Mouse (Mus musculus): ENCODE data around the gene Akap5. TPM values are rescaled to one million over a fixed set of nuclear protein-coding genes. Genes with fewer than 3 reads are reported as not detected.

The Akap5 gene
- polyA plus RNA-seq, 1 experiment from 2014 or later, result 8.5 TPM

DNA sequence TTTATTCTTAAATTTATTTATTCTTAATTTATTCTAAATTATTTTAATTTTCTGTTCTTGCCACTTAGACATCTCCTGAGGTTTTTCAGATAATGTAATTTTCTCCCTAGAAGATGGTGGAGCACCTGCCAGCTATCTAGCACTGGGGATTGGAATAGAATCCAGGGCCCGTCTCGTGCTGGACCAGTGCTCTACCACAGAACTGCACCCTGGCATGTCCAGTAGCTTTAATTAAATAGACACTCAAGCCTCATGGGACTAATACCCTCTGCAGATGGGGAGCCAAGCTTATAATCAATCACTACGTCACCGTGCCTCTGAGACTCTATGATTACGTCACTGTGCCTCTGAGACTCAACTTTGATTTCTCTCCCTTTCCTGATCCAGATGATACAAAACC, 36.2 kb upstream of the Akap5 start:
- no peak overlapping the region for H3K4me3 ChIP-seq (ENCODE audit: low read depth, low read length)
- no peaks in the 10 kb centered on the region for H3K9me3 ChIP-seq (replicated peaks; ENCODE audit: control insufficient read depth, low read length)
- WGBS (ENCODE audit: insufficient replicate concordance), result 95% methylated on average over 5 of the region's 5 CpGs
- H3K36me3 ChIP-seq (ENCODE audit: control insufficient read depth, insufficient read depth, low read length), result peaks cover 7% of the 10 kb centered on the region
- no peak for ATAC-seq (replicated peaks; ENCODE audit: insufficient number of reproducible peaks, low FRiP score, low TSS enrichment)
- no peak overlapping the region for H3K9ac ChIP-seq (ENCODE audit: low read depth, low read length)
- no peaks in the 10 kb centered on the region for H3K27me3 ChIP-seq (ENCODE audit: control insufficient read depth, insufficient read depth, low read length)
- no peaks in the 10 kb centered on the region for H3K4me1 ChIP-seq (ENCODE audit: control insufficient read depth, insufficient read depth, low read length)
- no peak overlapping the region for H3K4me2 ChIP-seq
- no peak overlapping the region for H3K27ac ChIP-seq (ENCODE audit: low read depth, low read length)

DNA sequence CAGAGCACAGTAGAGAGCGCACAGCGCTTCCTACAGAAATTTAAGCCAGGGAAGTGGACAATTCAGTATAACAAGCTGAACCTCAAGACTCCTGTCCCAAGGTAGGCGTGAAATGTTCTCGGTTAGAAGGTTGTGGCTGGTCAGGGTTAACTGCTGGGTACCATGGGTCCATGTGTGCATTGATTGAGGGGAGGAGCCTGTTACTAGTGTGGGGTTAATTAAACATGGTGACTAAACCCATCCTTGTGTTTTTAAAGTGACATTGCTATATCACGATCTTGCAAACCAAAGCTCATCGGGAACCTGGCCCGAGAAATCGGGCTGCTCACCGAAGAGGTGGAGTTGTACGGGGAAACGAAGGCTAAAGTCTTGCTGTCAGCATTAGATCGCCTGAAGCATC, 35.3 kb upstream of the Akap5 start:
- 92% methylated on average over 12 of the region's 12 CpGs for WGBS (ENCODE audit: insufficient replicate concordance)
- Histone ChIP-seq H3K27me3 (ENCODE audit: control insufficient read depth, insufficient read depth, low read length) (no peaks in the 10 kb centered on the region), H3K4me3 (ENCODE audit: low read depth, low read length) (no peak overlapping the region), H3K27ac (ENCODE audit: low read depth, low read length) (no peak overlapping the region), H3K4me2 (no peak overlapping the region), H3K4me1 (ENCODE audit: control insufficient read depth, insufficient read depth, low read length) (no peaks in the 10 kb centered on the region), H3K9me3 (replicated peaks; ENCODE audit: control insufficient read depth, low read length) (no peaks in the 10 kb centered on the region), H3K36me3 (ENCODE audit: control insufficient read depth, insufficient read depth, low read length) (peaks cover 7% of the 10 kb centered on the region), H3K9ac (ENCODE audit: low read depth, low read length) (no peak overlapping the region)
- ATAC-seq (replicated peaks; ENCODE audit: insufficient number of reproducible peaks, low FRiP score, low TSS enrichment), result no peak

DNA sequence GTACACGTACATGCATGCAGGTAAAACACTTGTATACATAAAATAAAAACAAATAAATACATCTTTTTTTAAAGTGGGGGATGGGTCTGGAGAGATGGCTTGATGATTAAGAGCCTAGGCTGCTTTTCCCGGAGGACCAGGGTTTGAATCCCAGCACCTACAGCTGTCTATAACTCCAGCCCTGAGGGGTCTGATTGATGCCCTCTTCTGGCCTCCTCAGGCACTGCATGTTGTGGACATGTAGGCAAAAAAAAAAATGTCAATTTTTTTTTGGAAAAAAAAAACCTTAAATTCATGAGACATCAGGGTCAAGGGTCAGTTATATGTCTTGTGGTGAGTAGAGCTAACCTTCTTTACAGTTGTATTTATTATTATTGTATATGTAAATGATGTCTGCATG, 34.4 kb upstream of the Akap5 start:
- ATAC-seq (replicated peaks; ENCODE audit: insufficient number of reproducible peaks, low FRiP score, low TSS enrichment), result no peak
- no peak overlapping the region for H3K27ac ChIP-seq (ENCODE audit: low read depth, low read length)
- no peaks in the 10 kb centered on the region for H3K27me3 ChIP-seq (ENCODE audit: control insufficient read depth, insufficient read depth, low read length)
- no peak overlapping the region for H3K4me3 ChIP-seq (ENCODE audit: low read depth, low read length)
- 92% methylated on average over 2 of the region's 2 CpGs for WGBS (ENCODE audit: insufficient replicate concordance)
- H3K4me1 ChIP-seq (ENCODE audit: control insufficient read depth, insufficient read depth, low read length), result no peaks in the 10 kb centered on the region
- no peak overlapping the region for H3K4me2 ChIP-seq
- peaks cover 7% of the 10 kb centered on the region for H3K36me3 ChIP-seq (ENCODE audit: control insufficient read depth, insufficient read depth, low read length)
- H3K9ac ChIP-seq (ENCODE audit: low read depth, low read length), result no peak overlapping the region
- no peaks in the 10 kb centered on the region for H3K9me3 ChIP-seq (replicated peaks; ENCODE audit: control insufficient read depth, low read length)

DNA sequence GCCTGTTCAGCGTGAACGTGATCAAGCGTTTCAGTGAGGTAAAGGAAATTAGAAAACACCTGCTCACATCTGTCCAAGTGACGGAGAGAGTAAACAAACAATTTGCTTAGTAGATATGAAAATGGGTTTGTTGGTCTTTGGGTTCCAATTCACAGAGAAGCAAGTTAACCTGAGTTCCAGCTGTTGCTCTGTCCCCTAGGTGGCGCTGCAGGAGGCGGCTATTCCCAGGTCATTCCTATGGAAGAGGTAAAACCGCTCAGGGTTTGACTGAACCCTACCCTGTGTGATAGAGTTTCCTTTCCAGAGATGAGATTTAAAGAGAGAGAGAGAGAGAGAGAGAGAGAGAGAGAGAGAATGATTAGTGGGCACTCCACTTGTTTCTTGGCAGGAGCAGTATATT, 31.5 kb upstream of the Akap5 start:
- Histone ChIP-seq H3K4me1 (ENCODE audit: control insufficient read depth, insufficient read depth, low read length) (no peaks in the 10 kb centered on the region), H3K9ac (ENCODE audit: low read depth, low read length) (no peak overlapping the region), H3K27me3 (ENCODE audit: control insufficient read depth, insufficient read depth, low read length) (no peaks in the 10 kb centered on the region), H3K4me3 (ENCODE audit: low read depth, low read length) (no peak overlapping the region), H3K27ac (ENCODE audit: low read depth, low read length) (no peak overlapping the region), H3K9me3 (replicated peaks; ENCODE audit: control insufficient read depth, low read length) (no peaks in the 10 kb centered on the region), H3K36me3 (ENCODE audit: control insufficient read depth, insufficient read depth, low read length) (peaks cover 10% of the 10 kb centered on the region), H3K4me2 (no peak overlapping the region)
- ATAC-seq (replicated peaks; ENCODE audit: insufficient number of reproducible peaks, low FRiP score, low TSS enrichment), result no peak
- 50% methylated on average over 7 of the region's 7 CpGs for WGBS (ENCODE audit: insufficient replicate concordance)

DNA sequence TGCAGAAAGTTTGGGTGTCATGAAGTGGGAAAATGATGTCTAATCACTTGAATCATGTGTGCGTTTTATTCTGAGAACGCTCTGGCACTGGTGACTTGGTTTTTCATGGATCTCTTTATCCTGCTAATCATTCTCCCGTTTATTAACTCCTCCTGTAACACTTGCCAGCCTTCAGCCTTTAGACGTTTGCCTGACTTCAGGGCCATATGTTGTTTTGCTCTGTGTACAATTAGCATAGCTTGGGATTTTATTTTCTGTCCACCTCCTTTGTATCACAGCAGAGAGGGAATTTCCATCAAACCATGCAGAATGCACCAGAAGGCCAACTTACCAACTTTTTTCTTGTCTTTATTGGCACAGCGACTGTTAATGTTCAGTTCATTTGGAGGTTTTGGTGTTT, 26.9 kb upstream of the Akap5 start:
- Histone ChIP-seq H3K9me3 (replicated peaks; ENCODE audit: control insufficient read depth, low read length) (no peaks in the 10 kb centered on the region), H3K27ac (ENCODE audit: low read depth, low read length) (no peak overlapping the region), H3K27me3 (ENCODE audit: control insufficient read depth, insufficient read depth, low read length) (no peaks in the 10 kb centered on the region), H3K4me3 (ENCODE audit: low read depth, low read length) (no peak overlapping the region), H3K4me1 (ENCODE audit: control insufficient read depth, insufficient read depth, low read length) (peaks cover 7% of the 10 kb centered on the region), H3K4me2 (no peak overlapping the region), H3K9ac (ENCODE audit: low read depth, low read length) (no peak overlapping the region), H3K36me3 (ENCODE audit: control insufficient read depth, insufficient read depth, low read length) (peaks cover 8% of the 10 kb centered on the region)
- WGBS (ENCODE audit: insufficient replicate concordance), result 91% methylated on average over 5 of the region's 5 CpGs
- ATAC-seq (replicated peaks; ENCODE audit: insufficient number of reproducible peaks, low FRiP score, low TSS enrichment), result no peak

DNA sequence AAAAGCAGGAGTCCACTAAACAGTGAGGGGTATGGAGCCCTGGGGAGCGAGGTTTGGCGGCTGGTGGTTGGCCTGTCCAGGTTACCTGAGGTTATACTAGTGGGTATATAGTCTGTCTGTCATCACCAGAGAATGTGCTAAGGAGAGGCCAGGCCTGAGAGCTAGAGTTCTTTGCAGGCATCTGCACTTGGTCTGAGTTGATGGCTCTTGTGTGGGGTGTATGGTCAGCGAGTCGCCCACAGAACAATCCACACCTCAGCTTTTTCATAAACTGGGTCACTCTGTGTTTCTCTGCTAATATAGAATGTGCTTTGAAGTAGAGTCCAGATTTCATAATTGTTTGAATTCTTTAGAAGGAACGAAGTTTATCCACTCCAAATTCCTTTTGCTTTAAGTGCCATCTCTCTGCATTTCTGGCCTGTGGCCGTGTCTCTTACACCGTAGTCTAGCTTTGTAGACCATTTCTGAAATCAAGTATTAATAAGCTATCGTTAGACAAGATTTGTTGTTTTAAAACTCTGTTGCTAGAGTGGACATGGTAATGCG, 25.3 kb upstream of the Akap5 start:
- no peaks in the 10 kb centered on the region for H3K27me3 ChIP-seq (ENCODE audit: control insufficient read depth, insufficient read depth, low read length)
- WGBS (ENCODE audit: insufficient replicate concordance), result 81% methylated on average over 9 of the region's 9 CpGs
- no peak for ATAC-seq (replicated peaks; ENCODE audit: insufficient number of reproducible peaks, low FRiP score, low TSS enrichment)
- no peak overlapping the region for H3K27ac ChIP-seq (ENCODE audit: low read depth, low read length)
- H3K9me3 ChIP-seq (replicated peaks; ENCODE audit: control insufficient read depth, low read length), result no peaks in the 10 kb centered on the region
- H3K4me1 ChIP-seq (ENCODE audit: control insufficient read depth, insufficient read depth, low read length), result peaks cover 7% of the 10 kb centered on the region
- no peak overlapping the region for H3K4me2 ChIP-seq
- H3K4me3 ChIP-seq (ENCODE audit: low read depth, low read length), result no peak overlapping the region
- peaks cover 11% of the 10 kb centered on the region for H3K36me3 ChIP-seq (ENCODE audit: control insufficient read depth, insufficient read depth, low read length)
- no peak overlapping the region for H3K9ac ChIP-seq (ENCODE audit: low read depth, low read length)

DNA sequence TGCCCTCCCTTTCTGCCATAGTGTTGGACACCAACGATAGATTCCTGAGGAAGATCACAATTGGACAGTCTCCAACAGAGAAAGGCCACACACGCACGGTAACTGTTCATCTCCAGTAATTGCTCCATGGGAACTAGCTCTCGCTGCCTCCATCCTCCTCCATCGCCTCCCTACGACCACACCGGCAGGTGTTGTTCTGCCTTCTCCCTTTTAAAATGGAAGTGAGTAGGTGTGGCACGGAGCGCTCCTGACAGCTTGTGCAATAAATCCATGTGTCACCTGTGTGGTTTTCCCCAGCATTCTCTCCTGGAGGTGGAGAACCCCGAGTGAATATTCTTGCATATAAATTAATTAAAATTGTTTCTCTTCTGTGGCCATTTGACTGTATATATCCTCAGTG, 24.3 kb upstream of the Akap5 start:
- ATAC-seq (replicated peaks; ENCODE audit: insufficient number of reproducible peaks, low FRiP score, low TSS enrichment), result no peak
- peaks cover 11% of the 10 kb centered on the region for H3K36me3 ChIP-seq (ENCODE audit: control insufficient read depth, insufficient read depth, low read length)

DNA sequence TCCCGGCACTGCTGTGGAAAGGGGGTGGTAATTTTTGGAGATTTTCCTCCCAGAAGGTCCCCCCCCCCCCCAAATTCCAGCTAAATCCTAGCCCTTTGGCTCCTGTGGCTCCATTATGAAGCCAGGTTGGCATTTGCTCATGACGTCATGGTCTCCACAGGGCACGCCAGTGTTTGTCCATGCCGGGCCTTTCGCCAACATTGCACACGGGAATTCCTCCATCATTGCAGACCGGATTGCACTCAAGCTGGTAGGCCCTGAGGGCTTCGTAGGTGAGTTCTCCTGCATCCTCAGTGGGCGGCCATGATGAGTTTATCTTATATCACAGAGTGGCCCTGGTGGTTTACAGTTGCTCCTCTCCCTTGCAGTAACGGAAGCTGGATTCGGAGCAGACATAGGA, 21.2 kb upstream of the Akap5 start:
- no peak overlapping the region for H3K4me2 ChIP-seq
- H3K9ac ChIP-seq (ENCODE audit: low read depth, low read length), result no peak overlapping the region
- H3K4me3 ChIP-seq (ENCODE audit: low read depth, low read length), result no peak overlapping the region
- H3K9me3 ChIP-seq (replicated peaks; ENCODE audit: control insufficient read depth, low read length), result no peaks in the 10 kb centered on the region
- 89% methylated on average over 11 of the region's 11 CpGs for WGBS (ENCODE audit: insufficient replicate concordance)
- no peaks in the 10 kb centered on the region for H3K27me3 ChIP-seq (ENCODE audit: control insufficient read depth, insufficient read depth, low read length)
- no peak overlapping the region for H3K27ac ChIP-seq (ENCODE audit: low read depth, low read length)
- H3K36me3 ChIP-seq (ENCODE audit: control insufficient read depth, insufficient read depth, low read length), result peaks cover 14% of the 10 kb centered on the region; the same call in 1 of the 2 replicates
- H3K4me1 ChIP-seq (ENCODE audit: control insufficient read depth, insufficient read depth, low read length), result peaks cover 23% of the 10 kb centered on the region
- no peak for ATAC-seq (replicated peaks; ENCODE audit: insufficient number of reproducible peaks, low FRiP score, low TSS enrichment)

More for the DNA sequence above, 24.3 kb upstream of the Akap5 start:
- H3K9ac ChIP-seq (ENCODE audit: low read depth, low read length), result no peak overlapping the region
- no peaks in the 10 kb centered on the region for H3K9me3 ChIP-seq (replicated peaks; ENCODE audit: control insufficient read depth, low read length)
- H3K4me2 ChIP-seq, result no peak overlapping the region
- 90% methylated on average over 10 of the region's 10 CpGs for WGBS (ENCODE audit: insufficient replicate concordance)
- no peak overlapping the region for H3K4me3 ChIP-seq (ENCODE audit: low read depth, low read length)
- H3K27ac ChIP-seq (ENCODE audit: low read depth, low read length), result no peak overlapping the region
- no peaks in the 10 kb centered on the region for H3K27me3 ChIP-seq (ENCODE audit: control insufficient read depth, insufficient read depth, low read length)
- peaks cover 7% of the 10 kb centered on the region for H3K4me1 ChIP-seq (ENCODE audit: control insufficient read depth, insufficient read depth, low read length)

DNA sequence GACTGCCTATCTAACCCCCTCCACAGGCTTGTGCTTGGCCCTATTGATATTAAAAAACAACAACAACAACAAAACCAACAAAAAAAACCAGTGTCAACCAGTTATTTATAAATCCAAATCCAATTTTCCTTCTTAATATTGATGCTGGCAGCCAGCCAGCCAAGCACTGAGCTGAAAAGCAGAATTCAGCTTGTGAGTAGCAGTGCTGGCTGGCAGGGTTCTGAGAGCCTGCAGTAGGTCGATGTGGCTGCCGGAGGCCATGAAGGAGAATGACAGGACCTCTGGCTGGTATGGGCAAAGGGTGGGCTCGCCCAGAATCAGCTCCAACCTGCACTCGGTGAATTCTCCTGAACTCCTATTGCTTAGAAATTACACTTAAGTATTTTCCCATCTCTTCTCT, 20.5 kb upstream of the Akap5 start:
- ATAC-seq (replicated peaks; ENCODE audit: insufficient number of reproducible peaks, low FRiP score, low TSS enrichment), result no peak
- 63% methylated on average over 4 of the region's 4 CpGs for WGBS (ENCODE audit: insufficient replicate concordance)
- no peak overlapping the region for H3K4me2 ChIP-seq
- peaks cover 13% of the 10 kb centered on the region; the same call in 1 of the 2 replicates for H3K36me3 ChIP-seq (ENCODE audit: control insufficient read depth, insufficient read depth, low read length)
- no peak overlapping the region for H3K4me3 ChIP-seq (ENCODE audit: low read depth, low read length)
- H3K4me1 ChIP-seq (ENCODE audit: control insufficient read depth, insufficient read depth, low read length), result peaks cover 18% of the 10 kb centered on the region
- no peak overlapping the region for H3K9ac ChIP-seq (ENCODE audit: low read depth, low read length)
- no peaks in the 10 kb centered on the region for H3K9me3 ChIP-seq (replicated peaks; ENCODE audit: control insufficient read depth, low read length)
- no peaks in the 10 kb centered on the region for H3K27me3 ChIP-seq (ENCODE audit: control insufficient read depth, insufficient read depth, low read length)
- H3K27ac ChIP-seq (ENCODE audit: low read depth, low read length), result no peak overlapping the region
